Mouse (Mus musculus): ENCODE results near the gene Hoxd1.

DNA sequence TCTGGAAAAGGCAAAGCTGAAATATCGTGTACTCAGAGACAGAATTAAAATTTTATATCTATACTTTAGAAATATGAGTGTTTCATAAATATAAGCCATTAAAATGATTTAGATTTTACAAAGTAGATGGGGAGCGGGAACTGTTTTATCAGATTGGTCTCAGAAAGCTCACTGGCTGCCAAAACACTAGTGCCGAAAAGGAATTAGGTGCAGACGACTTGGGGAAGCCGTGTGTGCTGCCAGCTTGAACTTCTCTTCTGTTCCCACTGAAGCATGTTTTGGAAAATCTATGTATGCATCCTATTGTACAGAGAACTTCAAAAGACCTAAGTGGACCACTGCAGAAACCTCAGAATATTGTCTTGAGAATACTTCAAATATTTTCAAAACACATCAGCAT lies 45.7 kb downstream of the Hoxd1 start:
- TF ChIP-seq EP300 (IDR thresholded peaks at IDR 0.05; ENCODE audit: insufficient read depth, low read depth, low read length) (no peak), CTCF (IDR thresholded peaks at IDR 0.05; ENCODE audit: low read depth, low read length) (no peak)

Measured in ES-Bruce4 (cell line).